Mouse (Mus musculus): ENCODE measurements around the gene Mrpl53. TPM values are rescaled to one million over a fixed set of nuclear protein-coding genes. Genes with fewer than 3 reads are reported as not detected.

Mrpl53 gene
- total and polyA plus RNA-seq, 3 experiments, result 17.5 to 51.2 (median 28.5) TPM

DNA sequence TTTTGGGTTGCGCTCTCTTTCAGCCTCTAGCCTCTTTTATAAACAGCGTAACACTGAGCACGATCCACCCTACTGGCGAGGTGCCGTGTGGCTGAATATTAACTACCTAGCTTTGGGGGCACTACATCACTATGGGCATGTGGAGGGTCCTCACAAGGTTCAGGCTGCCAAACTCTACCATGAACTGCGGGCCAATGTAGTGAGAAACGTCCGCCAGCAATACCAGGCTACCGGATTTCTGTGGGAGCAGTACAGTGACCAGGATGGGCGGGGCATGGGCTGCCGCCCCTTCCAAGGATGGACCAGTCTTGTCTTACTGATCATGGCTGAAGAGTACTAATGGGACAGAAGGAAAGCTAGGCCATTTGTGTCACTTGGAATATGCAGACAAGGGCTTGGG lies 9.5 kb downstream of the Mrpl53 start:
- Histone ChIP-seq H3K9me3 (replicated peaks) (no peaks in the 10 kb centered on the region), H3K4me3 (ENCODE audit: low read depth, low read length) (no peak overlapping the region; the same call in 1 of the 2 replicates), H3K4me1 (ENCODE audit: insufficient read depth, low read depth, low read length) (peaks cover 81% of the 10 kb centered on the region), H3K27me3 (ENCODE audit: insufficient read depth, low read length) (no peaks in the 10 kb centered on the region), H3K36me3 (replicated peaks) (peaks cover 62% of the 10 kb centered on the region)
- TF ChIP-seq GATA2 (IDR thresholded peaks at IDR 0.05; ENCODE audit: borderline replicate concordance, low read depth, low read length) (no peak), TAL1 (conservative IDR thresholded peaks at IDR 0.05; ENCODE audit: low read depth, low read length) (no peak), GATA1 (IDR thresholded peaks at IDR 0.05; ENCODE audit: borderline replicate concordance, low read length) (no peak), CTCF (IDR thresholded peaks at IDR 0.05; ENCODE audit: low read depth, low read length) (no peak), POLR2AphosphoS5 (IDR thresholded peaks at IDR 0.05; ENCODE audit: insufficient replicate concordance, low read depth, low read length) (no peak)
- no peak for ATAC-seq (ENCODE audit: extremely low read depth, insufficient number of reproducible peaks, low FRiP score, poor library complexity, severe bottlenecking)
- no peak for DNase-seq (ENCODE audit: low spot score)

- Histone ChIP-seq H3K4me1 (ENCODE audit: insufficient read depth, low read depth, low read length) (peaks cover 79% of the 10 kb centered on the region), H3K4me3 (ENCODE audit: low read depth, low read length) (peak overlapping the region; percentile 80; the same call in 1 of the 2 replicates), H3K27me3 (ENCODE audit: insufficient read depth, low read length) (no peaks in the 10 kb centered on the region), H3K36me3 (replicated peaks) (peaks cover 61% of the 10 kb centered on the region), H3K9me3 (replicated peaks) (no peaks in the 10 kb centered on the region)
- DNase-seq (ENCODE audit: low spot score) (no peak), ATAC-seq (ENCODE audit: extremely low read depth, insufficient number of reproducible peaks, low FRiP score, poor library complexity, severe bottlenecking) (no peak)
- no peak for TF ChIP-seq CTCF (IDR thresholded peaks at IDR 0.05; ENCODE audit: low read depth, low read length)
- TF ChIP-seq GATA1 (IDR thresholded peaks at IDR 0.05; ENCODE audit: borderline replicate concordance, low read length), result no peak
- no peak for TF ChIP-seq GATA2 (IDR thresholded peaks at IDR 0.05; ENCODE audit: borderline replicate concordance, low read depth, low read length)
- no peak; the same call in 1 of the 2 replicates for TF ChIP-seq POLR2AphosphoS5 (IDR thresholded peaks at IDR 0.05; ENCODE audit: insufficient replicate concordance, low read depth, low read length)
- no peak for TF ChIP-seq TAL1 (conservative IDR thresholded peaks at IDR 0.05; ENCODE audit: low read depth, low read length)
Observed at GRCm38 (mm10) chr6:83118825-83119733, 10.2 kb downstream of the Mrpl53 start.

DNA sequence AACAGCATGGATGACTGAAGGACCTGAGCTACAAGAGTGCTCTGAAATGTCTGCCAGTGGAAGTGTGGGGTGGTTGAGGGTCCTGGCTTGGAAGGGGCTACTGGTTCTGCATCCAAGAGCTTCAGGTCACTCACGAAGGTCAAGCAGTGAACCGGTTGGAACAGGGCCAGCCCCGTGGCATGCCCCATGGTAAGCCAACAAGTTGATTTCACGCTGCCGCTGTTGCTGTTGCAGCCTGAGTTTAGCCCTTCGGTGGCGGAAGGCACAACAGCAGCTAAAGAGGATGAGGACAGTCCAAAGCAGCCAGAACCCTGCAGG lies 10.9 kb downstream of the Mrpl53 start:
- Histone ChIP-seq H3K27me3 (ENCODE audit: insufficient read depth, low read length) (no peaks in the 10 kb centered on the region), H3K4me3 (ENCODE audit: low read depth, low read length) (peak overlapping the region; percentile 80; the same call in 1 of the 2 replicates), H3K9me3 (replicated peaks) (no peaks in the 10 kb centered on the region), H3K36me3 (replicated peaks) (peaks cover 63% of the 10 kb centered on the region), H3K4me1 (ENCODE audit: insufficient read depth, low read depth, low read length) (peaks cover 79% of the 10 kb centered on the region)
- no peak for TF ChIP-seq TAL1 (conservative IDR thresholded peaks at IDR 0.05; ENCODE audit: low read depth, low read length)
- TF ChIP-seq GATA2 (IDR thresholded peaks at IDR 0.05; ENCODE audit: borderline replicate concordance, low read depth, low read length), result no peak
- 0 out of 2 replicates have a peak, but pooled peaks have one; percentile 32 for TF ChIP-seq POLR2AphosphoS5 (IDR thresholded peaks at IDR 0.05; ENCODE audit: insufficient replicate concordance, low read depth, low read length)
- no peak for DNase-seq (ENCODE audit: low spot score)
- ATAC-seq (ENCODE audit: extremely low read depth, insufficient number of reproducible peaks, low FRiP score, poor library complexity, severe bottlenecking), result no peak

- Histone ChIP-seq H3K27me3 (ENCODE audit: insufficient read depth, low read length) (no peaks in the 10 kb centered on the region), H3K4me3 (ENCODE audit: low read depth, low read length) (peak within 1 kb of the TSS; percentile 80), H3K9me3 (replicated peaks) (no peaks in the 10 kb centered on the region), H3K4me1 (ENCODE audit: insufficient read depth, low read depth, low read length) (peaks cover 84% of the 10 kb centered on the region), H3K36me3 (replicated peaks) (peaks cover 61% of the 10 kb centered on the region)
- DNase-seq (ENCODE audit: low spot score) (peak; percentile 99), ATAC-seq (ENCODE audit: extremely low read depth, insufficient number of reproducible peaks, low FRiP score, poor library complexity, severe bottlenecking) (peak; percentile 93)
- TF ChIP-seq POLR2AphosphoS5 (IDR thresholded peaks at IDR 0.05; ENCODE audit: insufficient replicate concordance, low read depth, low read length) (0 out of 2 replicates have a peak, but pooled peaks have one; percentile 52), TAL1 (conservative IDR thresholded peaks at IDR 0.05; ENCODE audit: low read depth, low read length) (no peak), GATA2 (IDR thresholded peaks at IDR 0.05; ENCODE audit: borderline replicate concordance, low read depth, low read length) (no peak)
Observed at GRCm38 (mm10) chr6:83120930-83121862, 12.4 kb downstream of the Mrpl53 start, which contains the start of gene Wbp1. Gene Wbp1, minus strand, starts transcription at chr6:83121559.

- H3K36me3 ChIP-seq (replicated peaks), result peaks cover 53% of the 10 kb centered on the region
- H3K9me3 ChIP-seq (replicated peaks), result no peaks in the 10 kb centered on the region
- TF ChIP-seq TAL1 (conservative IDR thresholded peaks at IDR 0.05; ENCODE audit: low read depth, low read length), result no peak
- no peak for TF ChIP-seq GATA2 (IDR thresholded peaks at IDR 0.05; ENCODE audit: borderline replicate concordance, low read depth, low read length)
- TF ChIP-seq POLR2AphosphoS5 (IDR thresholded peaks at IDR 0.05; ENCODE audit: insufficient replicate concordance, low read depth, low read length), result no peak
- TF ChIP-seq GATA1 (IDR thresholded peaks at IDR 0.05; ENCODE audit: borderline replicate concordance, low read length), result no peak
- no peak for TF ChIP-seq CTCF (IDR thresholded peaks at IDR 0.05; ENCODE audit: low read depth, low read length)
- ATAC-seq (ENCODE audit: extremely low read depth, insufficient number of reproducible peaks, low FRiP score, poor library complexity, severe bottlenecking) (no peak), DNase-seq (ENCODE audit: low spot score) (no peak)
- peaks cover 78% of the 10 kb centered on the region for H3K4me1 ChIP-seq (ENCODE audit: insufficient read depth, low read depth, low read length)
- H3K4me3 ChIP-seq (ENCODE audit: low read depth, low read length), result peak overlapping the region; percentile 80
- no peaks in the 10 kb centered on the region for H3K27me3 ChIP-seq (ENCODE audit: insufficient read depth, low read length)
Observed at GRCm38 (mm10) chr6:83121863-83122710, 13.2 kb downstream of the Mrpl53 start.
